Mouse (Mus musculus) embryonic facial prominence, embryonic 11.5 days (tissue): ENCODE results near the gene Uba5. TPM values are rescaled to one million over a fixed set of nuclear protein-coding genes. Genes with fewer than 3 reads are reported as not detected.

ENCODE experiments used
- ATAC-seq: fragments of 200-750 bp; cut with Nextera tagmentation; replicated peaks from 2 replicates; pipeline ENCODE4 v1.8.0; 2017; ENCODE audit warnings: low read depth; ENCODE audit not compliant: insufficient number of reproducible peaks, low FRiP score, low TSS enrichment
- DNase-seq: peaks from one replicate; pipeline ENCODE4 v3.0.0-alpha.2; 2015; ENCODE audit warnings: low spot score
- H3K27ac ChIP-seq: fragments of 300-500 bp; sonication (generic); replicated peaks from 2 replicates; pipeline ENCODE4 v1.5.1; 2014; ENCODE audit warnings: mild to moderate bottlenecking, low read depth, low read length, control low read depth
- H3K27me3 ChIP-seq: fragments of 300-500 bp; sonication (generic); 2 replicates; pipeline ENCODE4 v1.6.1; 2014; ENCODE audit warnings: mild to moderate bottlenecking, low read length, moderate library complexity, mixed read lengths; ENCODE audit not compliant: control insufficient read depth, insufficient read depth
- H3K36me3 ChIP-seq: fragments of 300-500 bp; sonication (generic); replicated peaks from 2 replicates; pipeline ENCODE4 v1.6.1; 2014; ENCODE audit warnings: low read depth, mild to moderate bottlenecking, low read length, moderate library complexity, mixed read lengths; ENCODE audit not compliant: control insufficient read depth, insufficient read depth
- H3K4me1 ChIP-seq: fragments of 300-500 bp; sonication (generic); 2 replicates; pipeline ENCODE4 v1.6.1; 2014; ENCODE audit warnings: low read length, mixed read lengths; ENCODE audit not compliant: control insufficient read depth, insufficient read depth
- H3K4me2 ChIP-seq: fragments of 300-500 bp; sonication (generic); 2 replicates; pipeline ENCODE4 v1.6.1; 2014; ENCODE audit warnings: low read depth, mild to moderate bottlenecking, control low read depth, low read length, moderate library complexity
- H3K4me3 ChIP-seq: fragments of 300-500 bp; sonication (generic); 2 replicates; pipeline ENCODE4 v1.5.1; 2014; ENCODE audit warnings: low read depth, low read length, control low read depth
- H3K9ac ChIP-seq: fragments of 300-500 bp; sonication (generic); replicated peaks from 2 replicates; pipeline ENCODE4 v1.6.1; 2014; ENCODE audit warnings: mild to moderate bottlenecking, control low read depth, low read length
- H3K9me3 ChIP-seq: fragments of 300-500 bp; sonication (generic); replicated peaks from 2 replicates; pipeline ENCODE4 v1.6.1; 2016; ENCODE audit warnings: mild to moderate bottlenecking, low read length, inconsistent platforms, mixed read lengths; ENCODE audit not compliant: control insufficient read depth
- WGBS: fragments of 180-500 bp; shearing (Covaris S2); extraction: QIAGEN DNeasy Blood & Tissue Kit; methylation state at CpG from one replicate; pipeline ENCODE4 v1.1.7; 2014; 5-methylcytosine and 5-hydroxymethylcytosine counted together
- polyA plus RNA-seq: library from polyadenylated mRNA; unstranded; fragments of >200 nt; fragmentation: Nextera tagmentation; extraction: Ambion mirVana; gene quantifications from 2 replicates; pipeline ENCODE4 v1.2.1, GENCODE M21; 2014

The Uba5 gene
- polyA plus RNA-seq, 1 experiment from 2014 or later = 77.3 TPM

DNA sequence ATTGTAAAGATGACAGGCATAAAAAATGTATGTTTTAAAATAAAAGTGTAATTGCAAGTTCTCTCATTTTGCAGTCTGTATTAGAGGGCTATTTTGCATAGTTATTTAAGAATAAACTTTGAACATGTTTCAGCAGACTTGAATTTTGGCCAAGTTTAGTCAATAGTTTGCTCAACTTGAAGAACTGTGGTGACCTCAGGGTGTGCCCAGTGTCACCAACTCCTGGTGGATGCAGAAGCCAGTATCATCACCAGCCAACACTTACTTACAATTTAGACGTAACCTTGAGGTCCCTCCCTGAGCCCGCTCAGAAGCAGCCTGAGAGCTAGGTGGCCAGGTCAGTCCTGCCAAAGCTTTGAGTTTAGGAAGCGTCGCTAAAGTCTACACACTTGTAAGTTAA, 19.3 kb downstream of the Uba5 start:
- ATAC-seq (no peak), DNase-seq (no peak)
- no peak overlapping the region for H3K4me2 ChIP-seq
- no peak overlapping the region for H3K4me3 ChIP-seq
- H3K27me3 ChIP-seq = no peaks in the 10 kb centered on the region
- H3K9me3 ChIP-seq = no peaks in the 10 kb centered on the region
- H3K4me1 ChIP-seq = no peaks in the 10 kb centered on the region
- no peaks in the 10 kb centered on the region for H3K36me3 ChIP-seq
- WGBS = 87% methylated on average over 4 of the region's 4 CpGs
- H3K9ac ChIP-seq = no peak overlapping the region
- H3K27ac ChIP-seq = no peak overlapping the region

DNA sequence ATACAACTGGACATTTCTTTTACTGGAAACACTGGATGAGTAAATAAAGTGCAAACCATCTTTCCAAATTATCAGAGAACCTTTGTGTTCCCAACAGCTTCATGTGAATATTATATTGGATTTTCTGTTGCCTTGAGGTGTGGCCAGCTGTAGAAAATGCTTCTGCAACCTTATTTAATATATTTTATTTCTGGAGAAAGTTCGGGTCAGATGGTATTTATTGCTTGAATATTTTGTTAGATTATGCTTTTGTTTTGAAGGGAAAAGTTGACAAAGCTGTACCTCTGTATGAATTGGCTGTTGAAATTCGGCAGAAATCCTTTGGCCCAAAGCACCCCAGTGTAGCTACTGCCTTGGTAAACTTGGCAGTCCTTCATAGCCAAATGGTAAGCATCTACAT, 22.6 kb downstream of the Uba5 start, which contains the start of gene Gm28305:
Gene Gm28305, plus strand, starts transcription at position 301 of the 400 bp plus-strand sequence.
- no peak within 1 kb of the TSS for H3K9ac ChIP-seq
- no peak within 1 kb of the TSS for H3K27ac ChIP-seq
- H3K36me3 ChIP-seq = no peaks in the 10 kb centered on the region; the same call in 1 of the 2 replicates
- no peak for DNase-seq
- H3K27me3 ChIP-seq = no peaks in the 10 kb centered on the region
- WGBS = 68% methylated on average over 2 of the region's 2 CpGs
- H3K4me1 ChIP-seq = no peaks in the 10 kb centered on the region
- no peak within 1 kb of the TSS for H3K4me2 ChIP-seq
- ATAC-seq = no peak
- no peak within 1 kb of the TSS for H3K4me3 ChIP-seq
- H3K9me3 ChIP-seq = no peaks in the 10 kb centered on the region

DNA sequence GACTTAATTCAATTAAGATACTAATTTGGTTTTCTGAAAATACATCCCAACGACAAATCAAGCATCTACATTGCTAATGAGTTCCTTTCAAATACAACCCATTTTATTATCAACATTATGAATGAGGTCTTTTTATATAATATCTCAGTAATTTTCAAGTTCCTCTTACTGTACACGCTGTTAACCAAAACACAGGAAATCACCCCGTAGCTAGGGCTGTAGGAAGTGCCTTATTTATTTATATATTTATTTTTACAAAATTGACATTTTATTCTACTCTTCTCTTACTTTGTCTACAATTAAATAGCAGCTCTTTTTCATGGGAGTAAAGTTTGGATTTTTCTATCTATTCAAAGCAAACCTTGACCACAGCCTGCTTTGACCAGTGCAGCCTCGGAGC, 23.2 kb downstream of the Uba5 start:
- Histone ChIP-seq H3K4me1 (no peaks in the 10 kb centered on the region), H3K4me2 (no peak overlapping the region), H3K9ac (no peak overlapping the region), H3K27ac (no peak overlapping the region), H3K27me3 (no peaks in the 10 kb centered on the region), H3K36me3 (no peaks in the 10 kb centered on the region; the same call in 1 of the 2 replicates), H3K4me3 (no peak overlapping the region), H3K9me3 (no peaks in the 10 kb centered on the region)
- no peak for ATAC-seq
- 87% methylated on average over 4 of the region's 4 CpGs for WGBS
- no peak for DNase-seq

DNA sequence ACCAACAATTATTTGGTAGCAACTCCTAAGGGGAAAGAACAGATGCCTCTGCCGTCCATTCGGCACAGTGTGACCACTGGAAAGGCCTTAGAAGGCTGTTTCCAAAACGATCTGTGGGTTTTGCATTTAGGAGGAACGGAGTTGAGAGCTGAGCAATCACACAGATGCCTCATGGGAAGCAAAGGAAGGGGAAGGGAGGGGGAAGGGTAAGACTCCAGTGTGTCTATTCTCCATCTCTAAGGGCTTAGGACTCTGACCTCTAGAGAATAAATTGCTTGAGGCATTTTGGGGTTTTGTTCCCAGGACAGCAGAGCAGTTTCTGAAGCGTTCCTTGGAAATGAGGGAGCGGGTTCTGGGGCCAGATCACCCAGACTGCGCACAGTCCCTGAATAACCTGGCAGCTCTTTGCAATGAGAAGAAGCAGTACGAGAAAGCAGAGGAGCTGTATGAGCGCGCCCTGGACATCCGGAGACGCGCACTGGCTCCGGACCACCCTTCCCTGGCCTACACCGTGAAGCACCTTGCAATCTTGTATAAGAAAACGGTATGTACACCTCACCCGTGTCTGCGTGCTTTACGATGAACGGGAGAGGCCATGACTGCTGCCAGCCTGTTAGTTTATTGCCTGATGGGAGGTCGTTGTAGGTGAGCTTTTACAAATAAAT, 23.8 kb downstream of the Uba5 start:
- 88% methylated on average over 21 of the region's 21 CpGs for WGBS
- Histone ChIP-seq H3K4me3 (no peak overlapping the region), H3K27ac (no peak overlapping the region), H3K27me3 (no peaks in the 10 kb centered on the region), H3K9me3 (no peaks in the 10 kb centered on the region), H3K4me2 (no peak overlapping the region), H3K36me3 (no peaks in the 10 kb centered on the region; the same call in none of the 2 replicates), H3K9ac (no peak overlapping the region), H3K4me1 (no peaks in the 10 kb centered on the region)
- DNase-seq (no peak), ATAC-seq (no peak)

DNA sequence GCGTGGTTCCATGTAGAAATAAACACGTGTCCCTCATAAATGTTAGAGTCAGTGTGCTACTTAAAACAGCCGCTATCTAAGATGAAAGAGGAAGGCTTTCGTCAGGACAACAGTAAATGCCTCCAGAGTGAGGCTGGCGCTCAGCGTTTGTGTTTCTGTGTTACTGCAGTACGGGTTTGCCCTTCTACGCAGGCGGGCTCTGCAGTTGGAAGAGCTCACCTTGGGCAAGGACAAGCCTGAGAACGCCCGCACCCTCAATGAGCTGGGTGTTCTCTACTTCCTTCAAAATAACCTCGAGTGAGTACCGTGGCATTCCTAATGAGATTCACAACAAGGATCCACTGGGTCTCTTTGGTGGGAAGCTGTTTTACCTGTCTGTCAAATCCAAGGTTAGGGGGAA, 24.7 kb downstream of the Uba5 start:
- WGBS = 90% methylated on average over 13 of the region's 13 CpGs
- ATAC-seq = no peak

DNA sequence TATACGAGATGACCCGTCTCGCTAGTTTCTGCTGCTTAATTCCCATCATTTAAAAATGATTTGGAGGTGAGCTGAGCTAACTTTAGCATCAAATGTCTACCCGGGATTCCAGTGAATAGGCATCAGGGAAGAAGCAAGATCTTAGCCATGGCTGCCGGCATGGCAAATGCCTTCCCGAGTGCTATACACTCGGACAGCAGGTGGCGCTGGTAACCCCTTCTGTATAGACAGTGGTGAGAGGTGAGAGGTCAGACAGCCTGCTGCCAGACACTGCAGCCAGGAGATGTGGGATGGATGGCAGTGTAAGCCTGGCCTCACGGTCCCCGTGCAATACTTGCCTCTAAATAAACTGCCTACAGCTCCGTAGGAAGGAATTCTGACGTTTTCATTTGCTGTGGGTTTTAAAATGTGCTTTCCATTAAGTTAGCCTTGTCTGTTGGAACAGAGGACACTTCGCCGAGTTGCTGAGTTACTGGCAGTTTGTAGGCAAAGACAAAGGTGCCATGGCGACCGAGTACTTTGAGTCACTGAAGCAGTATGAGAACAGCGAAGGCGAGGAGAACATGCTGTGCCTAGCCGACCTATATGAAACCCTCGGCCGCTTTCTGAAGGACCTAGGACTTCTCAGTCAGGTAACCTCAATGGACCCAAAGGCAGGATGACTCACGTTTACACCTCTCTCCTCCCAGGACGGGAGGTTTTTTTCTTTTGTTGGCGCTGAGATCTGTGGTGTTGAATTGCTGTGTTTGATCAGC, 27.5 kb downstream of the Uba5 start:
- Histone ChIP-seq H3K4me1 (no peaks in the 10 kb centered on the region), H3K9ac (no peak overlapping the region), H3K36me3 (no peaks in the 10 kb centered on the region; the same call in none of the 2 replicates), H3K9me3 (no peaks in the 10 kb centered on the region), H3K27me3 (no peaks in the 10 kb centered on the region), H3K4me2 (no peak overlapping the region), H3K4me3 (no peak overlapping the region), H3K27ac (no peak overlapping the region)
- DNase-seq = peak; percentile 84
- ATAC-seq = 0 out of 2 replicates have a peak, but pooled peaks have one; percentile 44
- 47% methylated on average over 24 of the region's 24 CpGs for WGBS

More for the DNA sequence above, 24.7 kb downstream of the Uba5 start:
- Histone ChIP-seq H3K27ac (no peak overlapping the region), H3K4me1 (no peaks in the 10 kb centered on the region), H3K27me3 (no peaks in the 10 kb centered on the region), H3K9ac (no peak overlapping the region), H3K4me3 (no peak overlapping the region), H3K4me2 (no peak overlapping the region), H3K36me3 (no peaks in the 10 kb centered on the region; the same call in none of the 2 replicates), H3K9me3 (no peaks in the 10 kb centered on the region)
- no peak for DNase-seq

DNA sequence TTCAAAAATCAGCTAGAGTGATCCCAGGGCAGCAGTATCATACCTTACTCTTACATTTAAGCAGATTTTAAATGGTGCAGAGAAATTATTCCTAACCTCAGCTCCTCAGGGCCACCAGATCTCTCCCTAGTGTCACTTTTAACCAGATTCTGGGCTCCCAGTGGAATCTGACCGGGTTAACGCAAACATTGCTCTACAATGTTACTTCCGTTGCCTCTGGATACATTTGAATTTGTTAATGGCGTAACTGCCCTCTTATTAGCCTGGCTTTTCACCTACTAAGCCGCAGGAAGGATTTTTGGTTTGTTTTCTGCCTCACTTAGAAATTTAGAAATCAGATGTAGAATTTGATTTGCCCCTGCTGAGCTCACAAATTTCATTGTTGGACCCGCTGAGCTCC, 28.2 kb downstream of the Uba5 start:
- Histone ChIP-seq H3K4me3 (no peak overlapping the region), H3K9me3 (no peaks in the 10 kb centered on the region), H3K27me3 (no peaks in the 10 kb centered on the region), H3K27ac (no peak overlapping the region), H3K36me3 (no peaks in the 10 kb centered on the region; the same call in none of the 2 replicates), H3K4me1 (no peaks in the 10 kb centered on the region), H3K9ac (no peak overlapping the region), H3K4me2 (no peak overlapping the region)
- no peak for ATAC-seq
- no peak for DNase-seq
- WGBS = 73% methylated on average over 6 of the region's 6 CpGs

DNA sequence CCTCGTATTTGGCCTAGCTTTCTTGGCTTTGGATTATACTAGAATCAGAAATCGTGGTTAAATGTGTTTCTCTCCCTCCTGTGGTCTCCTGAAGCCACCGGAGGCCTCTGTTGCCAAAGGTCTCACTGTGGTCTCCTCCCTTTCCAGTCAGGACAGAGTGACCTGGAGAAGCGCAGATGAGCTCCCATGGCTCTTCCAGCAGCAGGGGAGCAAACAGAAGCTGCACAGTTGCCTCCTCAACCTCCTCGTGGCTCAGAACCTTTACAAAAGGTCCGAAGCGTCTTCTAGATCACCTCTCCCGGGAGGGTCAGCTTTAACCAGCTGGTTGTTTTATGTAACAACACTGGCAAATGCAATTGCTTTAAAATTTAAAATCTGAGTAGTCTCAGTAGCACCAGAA, 28.7 kb downstream of the Uba5 start:
- no peak for DNase-seq
- no peak overlapping the region for H3K4me2 ChIP-seq
- H3K27me3 ChIP-seq = no peaks in the 10 kb centered on the region
- WGBS = 82% methylated on average over 8 of the region's 8 CpGs
- H3K9me3 ChIP-seq = no peaks in the 10 kb centered on the region
- no peaks in the 10 kb centered on the region for H3K4me1 ChIP-seq
- no peak for ATAC-seq
- no peak overlapping the region for H3K9ac ChIP-seq
- no peaks in the 10 kb centered on the region; the same call in none of the 2 replicates for H3K36me3 ChIP-seq
- H3K27ac ChIP-seq = no peak overlapping the region
- no peak overlapping the region for H3K4me3 ChIP-seq
